In the genomic region with DNA sequence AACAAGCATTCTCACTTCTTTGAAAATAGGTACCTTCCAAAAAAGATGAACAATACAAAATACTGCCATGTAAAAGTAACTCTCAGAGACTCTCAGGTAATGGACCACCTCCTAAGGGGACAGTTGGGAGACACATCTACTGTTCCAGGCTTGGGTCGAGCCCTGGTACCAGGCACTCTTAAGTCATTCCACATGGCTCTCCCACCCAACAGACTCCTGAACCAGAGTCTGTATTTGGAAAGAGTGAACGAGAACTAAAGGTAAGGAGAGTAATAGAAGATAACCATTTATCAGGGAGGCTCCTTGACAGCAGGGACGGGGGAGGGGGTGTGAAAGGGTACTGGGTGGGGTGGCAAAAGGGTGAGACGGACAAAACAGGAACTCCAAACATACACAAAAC, we compare ENCODE assay signal across 8 mouse cellular contexts. TPM values are rescaled to one million over a fixed set of nuclear protein-coding genes. Genes with fewer than 3 reads are reported as not detected.
DNase-seq lines count a peak whose midpoint lies in the region; ATAC-seq and TF ChIP-seq lines count a peak whose summit lies in the region.

No protein-coding gene starts in this region.

- H3K27me3 ChIP-seq in lung, embryonic 14.5 days (ENCODE audit: insufficient read depth, low read length) = peaks cover 56% of the 10 kb centered on the region
- H3K27me3 ChIP-seq in forebrain, embryonic 10.5 days (ENCODE audit: poor library complexity, severe bottlenecking) = peaks cover 93% of the 10 kb centered on the region
- peaks cover 43% of the 10 kb centered on the region for H3K27me3 ChIP-seq in intestine, embryonic 16.5 days (replicated peaks; ENCODE audit: control insufficient read depth, insufficient read depth, low read length)
- H3K27me3 ChIP-seq in neural tube, embryonic 15.5 days (replicated peaks) = peaks cover 18% of the 10 kb centered on the region

- no peaks in the 10 kb centered on the region for H3K9me3 ChIP-seq in lung, embryonic 14.5 days (ENCODE audit: low read depth, low read length)
- H3K9me3 ChIP-seq in forebrain, embryonic 10.5 days = no peaks in the 10 kb centered on the region
- no peaks in the 10 kb centered on the region for H3K9me3 ChIP-seq in intestine, embryonic 16.5 days (ENCODE audit: control insufficient read depth, low read length)
- H3K9me3 ChIP-seq in neural tube, embryonic 15.5 days (replicated peaks) = no peaks in the 10 kb centered on the region

- peak overlapping the region; percentile 88 for H3K4me2 ChIP-seq in lung, embryonic 14.5 days
- peak overlapping the region; percentile 99 for H3K4me2 ChIP-seq in intestine, embryonic 16.5 days (ENCODE audit: low read depth, low read length)
- peak overlapping the region; percentile 99 for H3K4me2 ChIP-seq in neural tube, embryonic 15.5 days

- TF ChIP-seq CTCF in lung, embryonic 14.5 days (IDR thresholded peaks at IDR 0.05; ENCODE audit: low read depth) = no peak

- H3K9ac ChIP-seq in lung, embryonic 14.5 days = peak overlapping the region; percentile 50; the same call in 1 of the 2 replicates
- peak overlapping the region; percentile 64; the same call in 1 of the 2 replicates for H3K9ac ChIP-seq in intestine, embryonic 16.5 days (ENCODE audit: low read depth, low read length)
- H3K9ac ChIP-seq in neural tube, embryonic 15.5 days (replicated peaks) = peak overlapping the region; percentile 73

- no peak for ATAC-seq in lung, embryonic 14.5 days (ENCODE audit: insufficient read depth)
- no peak for ATAC-seq in intestine, embryonic 16.5 days
- no peak for ATAC-seq in neural tube, embryonic 15.5 days (ENCODE audit: low FRiP score)

- WGBS in lung, embryonic 14.5 days = 11% methylated on average over 4 of the region's 4 CpGs
- WGBS in forebrain, embryonic 10.5 days = 18% methylated on average over 4 of the region's 4 CpGs
- WGBS in intestine, embryonic 16.5 days = 19% methylated on average over 4 of the region's 4 CpGs
- WGBS in neural tube, embryonic 15.5 days = 16% methylated on average over 4 of the region's 4 CpGs

- H3K36me3 ChIP-seq in lung, embryonic 14.5 days (ENCODE audit: insufficient read depth) = no peaks in the 10 kb centered on the region
- H3K36me3 ChIP-seq in forebrain, embryonic 10.5 days (replicated peaks) = no peaks in the 10 kb centered on the region
- H3K36me3 ChIP-seq in intestine, embryonic 16.5 days (ENCODE audit: control insufficient read depth, insufficient read depth, low read length) = no peaks in the 10 kb centered on the region
- H3K36me3 ChIP-seq in neural tube, embryonic 15.5 days = no peaks in the 10 kb centered on the region

- no peak for DNase-seq in lung, embryonic 14.5 days
- DNase-seq in lung, postnatal 25 days (ENCODE audit: low spot score) = no peak
- no peak for DNase-seq in forebrain, embryonic 10.5 days (ENCODE audit: extremely low spot score, low spot score)
- no peak for DNase-seq in left cerebral cortex, adult 9 months (ENCODE audit: low spot score in 2 of 2)
- DNase-seq in spleen, postnatal 10 days (ENCODE audit: low spot score in 2 of 2) = no peak
- DNase-seq in kidney, postnatal 36 days = no peak

- H3K4me1 ChIP-seq in lung, embryonic 14.5 days (ENCODE audit: insufficient read depth) = peaks cover 5% of the 10 kb centered on the region; the same call in 1 of the 2 replicates
- peaks cover 58% of the 10 kb centered on the region for H3K4me1 ChIP-seq in forebrain, embryonic 10.5 days
- H3K4me1 ChIP-seq in intestine, embryonic 16.5 days (ENCODE audit: control insufficient read depth, insufficient read depth, low read length) = peaks cover 15% of the 10 kb centered on the region; the same call in 1 of the 2 replicates
- peaks cover 39% of the 10 kb centered on the region for H3K4me1 ChIP-seq in neural tube, embryonic 15.5 days

- H3K27ac ChIP-seq in lung, embryonic 14.5 days (ENCODE audit: low read depth) = no peak overlapping the region
- H3K27ac ChIP-seq in forebrain, embryonic 10.5 days = peak overlapping the region; percentile 84; the same call in 1 of the 2 replicates
- H3K27ac ChIP-seq in intestine, embryonic 16.5 days (ENCODE audit: low read length) = no peak overlapping the region
- no peak overlapping the region for H3K27ac ChIP-seq in neural tube, embryonic 15.5 days (replicated peaks)

- H3K4me3 ChIP-seq in lung, embryonic 14.5 days (ENCODE audit: low read depth, low read length) = peak overlapping the region; percentile 60
- peak overlapping the region; percentile 68 for H3K4me3 ChIP-seq in forebrain, embryonic 10.5 days
- peak overlapping the region; percentile 63 for H3K4me3 ChIP-seq in intestine, embryonic 16.5 days (ENCODE audit: low read length)
- peak overlapping the region; percentile 71 for H3K4me3 ChIP-seq in neural tube, embryonic 15.5 days (replicated peaks)

RNA-seq across cellular contexts. Expression of a gene that starts 3.0 kb away (rescaled TPM):
- 0.53 and 1.1 TPM in 2 replicates for polyA plus RNA-seq in lung, embryonic 14.5 days (2014; fragmentation: Nextera tagmentation; extraction: Ambion mirVana)
- 1.6 and 2.1 TPM in 2 replicates for polyA plus RNA-seq in forebrain, embryonic 10.5 days (2016; fragmentation: Nextera tagmentation; extraction: Ambion mirVana)
- polyA plus RNA-seq in intestine, embryonic 16.5 days (2015; fragmentation: Nextera tagmentation; extraction: Ambion mirVana) = 0.77 and 0.83 TPM in 2 replicates
- polyA plus RNA-seq in neural tube, embryonic 15.5 days (2015; fragmentation: Nextera tagmentation; extraction: Ambion mirVana) = 5.6 and 6.3 TPM in 2 replicates
